Mouse (Mus musculus) limb, embryonic 14.5 days (tissue): Measurements from ENCODE around the gene Med27. TPM values are rescaled to one million over a fixed set of nuclear protein-coding genes. Genes with fewer than 3 reads are reported as not detected.

Source experiments
- ATAC-seq: fragments of 200-750 bp; cut with Nextera tagmentation; 2 replicates; pipeline ENCODE4 v1.8.0; 2017; ENCODE audit warnings: low read depth, moderate number of reproducible peaks, moderate TSS enrichment; ENCODE audit not compliant: low FRiP score
- DNase-seq: peaks from one replicate; pipeline ENCODE4 v3.0.0-alpha.2; 2015; ENCODE audit warnings: low spot score
- H3K27ac ChIP-seq: fragments of 300-500 bp; sonication (generic); replicated peaks from 2 replicates; pipeline ENCODE4 v1.5.1; 2014; ENCODE audit warnings: low read depth, mild to moderate bottlenecking, low read length, moderate library complexity, mixed read lengths
- H3K27me3 ChIP-seq: fragments of 300-500 bp; sonication (generic); 2 replicates; pipeline ENCODE4 v1.6.1; 2014; ENCODE audit warnings: low read length, mixed read lengths; ENCODE audit not compliant: control insufficient read depth, insufficient read depth
- H3K36me3 ChIP-seq: fragments of 300-500 bp; sonication (generic); 2 replicates; pipeline ENCODE4 v1.6.1; 2014; ENCODE audit warnings: mild to moderate bottlenecking, low read length, moderate library complexity, mixed read lengths; ENCODE audit not compliant: control insufficient read depth, insufficient read depth
- H3K4me1 ChIP-seq: fragments of 300-500 bp; sonication (generic); 2 replicates; pipeline ENCODE4 v1.6.1; 2014; ENCODE audit warnings: antibody characterized with exemption, low read length, mixed read lengths; ENCODE audit not compliant: control insufficient read depth, insufficient read depth
- H3K4me2 ChIP-seq: fragments of 300-500 bp; sonication (generic); replicated peaks from 2 replicates; pipeline ENCODE4 v1.6.1; 2014; ENCODE audit warnings: low read depth, mild to moderate bottlenecking, low read length, moderate library complexity; ENCODE audit not compliant: severe bottlenecking
- H3K4me3 ChIP-seq: fragments of 300-500 bp; sonication (generic); replicated peaks from 2 replicates; pipeline ENCODE4 v1.5.1; 2014; ENCODE audit warnings: low read length
- H3K9ac ChIP-seq: fragments of 300-500 bp; sonication (generic); 2 replicates; pipeline ENCODE4 v1.6.1; 2014; ENCODE audit warnings: mild to moderate bottlenecking, low read depth, low read length, moderate library complexity; ENCODE audit not compliant: severe bottlenecking
- H3K9me3 ChIP-seq: fragments of 300-500 bp; sonication (generic); 2 replicates; pipeline ENCODE4 v1.6.1; 2016; ENCODE audit warnings: low read length; ENCODE audit not compliant: control insufficient read depth
- POLR2A ChIP-seq: fragments of 200-500 bp; IDR thresholded peaks from 2 replicates; pipeline ENCODE4 v1.8.0; 2012; ENCODE audit warnings: inconsistent platforms, mild to moderate bottlenecking, moderate library complexity, borderline replicate concordance; ENCODE audit not compliant: insufficient read depth, insufficient read length; ENCODE audit errors: extremely low read depth
- WGBS: fragments of 180-500 bp; shearing (Covaris S2); extraction: QIAGEN DNeasy Blood & Tissue Kit; methylation state at CpG from one replicate; pipeline ENCODE4 v1.1.7; 2014; 5-methylcytosine and 5-hydroxymethylcytosine counted together
- polyA plus RNA-seq, 2 experiments: library from polyadenylated mRNA; depleted of rRNA in 1 of 2; stranded (reverse) in 1 of 2; unstranded in 1 of 2; fragments of >200 nt; fragmentation: Nextera tagmentation in 1 of 2; extraction: Ambion mirVana in 1 of 2; gene quantifications; 2 replicates each; pipeline versions ENCODE4 v1.2.1 to v1.2.3; 2012 to 2014

Med27 gene
- polyA plus RNA-seq, 2 experiments: 45.6 to 49.4 TPM

GRCm38 (mm10) chr2:29464851-29465648, 118.4 kb downstream of the Med27 start:
- TF ChIP-seq POLR2A: no peak
- no peak overlapping the region for H3K4me3 ChIP-seq
- 65% methylated on average over 9 of the region's 9 CpGs for WGBS
- H3K4me2 ChIP-seq: no peak overlapping the region
- H3K27me3 ChIP-seq: no peaks in the 10 kb centered on the region
- ATAC-seq (no peak), DNase-seq (peak; percentile 50)
- H3K27ac ChIP-seq: no peak overlapping the region
- H3K4me1 ChIP-seq: peaks cover 4% of the 10 kb centered on the region; the same call in 1 of the 2 replicates
- no peaks in the 10 kb centered on the region for H3K9me3 ChIP-seq
- H3K9ac ChIP-seq: no peak overlapping the region
- no peaks in the 10 kb centered on the region for H3K36me3 ChIP-seq

- Histone ChIP-seq H3K27me3 (no peaks in the 10 kb centered on the region), H3K4me1 (peaks cover 4% of the 10 kb centered on the region; the same call in 1 of the 2 replicates), H3K4me2 (no peak overlapping the region), H3K9ac (no peak overlapping the region), H3K9me3 (no peaks in the 10 kb centered on the region), H3K27ac (no peak overlapping the region), H3K4me3 (no peak overlapping the region), H3K36me3 (no peaks in the 10 kb centered on the region)
- no peak for TF ChIP-seq POLR2A
- ATAC-seq (no peak), DNase-seq (no peak)
- WGBS: 77% methylated on average over 3 of the region's 3 CpGs
Measured at GRCm38 (mm10) chr2:29465649-29466137, 119.1 kb downstream of the Med27 start.

- no peak for DNase-seq
Measured at GRCm38 (mm10) chr2:29466396-29466795, 119.8 kb downstream of the Med27 start.

GRCm38 (mm10) chr2:29468517-29468936, 121.9 kb downstream of the Med27 start:
- ATAC-seq (no peak), DNase-seq (no peak)
- H3K9ac ChIP-seq: no peak overlapping the region
- no peaks in the 10 kb centered on the region for H3K36me3 ChIP-seq
- WGBS: 66% methylated on average over 15 of the region's 15 CpGs
- H3K4me3 ChIP-seq: no peak overlapping the region
- no peak for TF ChIP-seq POLR2A
- H3K27me3 ChIP-seq: no peaks in the 10 kb centered on the region
- H3K9me3 ChIP-seq: no peaks in the 10 kb centered on the region
- H3K27ac ChIP-seq: no peak overlapping the region
- H3K4me2 ChIP-seq: no peak overlapping the region
- H3K4me1 ChIP-seq: peaks cover 4% of the 10 kb centered on the region; the same call in 1 of the 2 replicates

More at GRCm38 (mm10) chr2:29466396-29466795, 119.8 kb downstream of the Med27 start:
- Histone ChIP-seq H3K27ac (no peak overlapping the region), H3K36me3 (no peaks in the 10 kb centered on the region), H3K9ac (no peak overlapping the region), H3K4me1 (peaks cover 4% of the 10 kb centered on the region; the same call in 1 of the 2 replicates), H3K9me3 (no peaks in the 10 kb centered on the region), H3K4me3 (no peak overlapping the region), H3K4me2 (no peak overlapping the region), H3K27me3 (no peaks in the 10 kb centered on the region)
- no peak for ATAC-seq
- 77% methylated on average over 4 of the region's 4 CpGs for WGBS
- no peak for TF ChIP-seq POLR2A

GRCm38 (mm10) chr2:29472952-29473437, 126.4 kb downstream of the Med27 start:
- no peak overlapping the region for H3K27ac ChIP-seq
- H3K4me2 ChIP-seq: no peak overlapping the region
- H3K9ac ChIP-seq: no peak overlapping the region
- no peak for TF ChIP-seq POLR2A
- no peaks in the 10 kb centered on the region for H3K4me1 ChIP-seq
- no peaks in the 10 kb centered on the region for H3K27me3 ChIP-seq
- no peak overlapping the region for H3K4me3 ChIP-seq
- DNase-seq (no peak), ATAC-seq (no peak)
- no peaks in the 10 kb centered on the region for H3K9me3 ChIP-seq
- WGBS: 87% methylated on average over 4 of the region's 4 CpGs
- H3K36me3 ChIP-seq: no peaks in the 10 kb centered on the region
